Mouse (Mus musculus) liver, embryonic 13.5 days (tissue): Measurements from ENCODE around the gene Il1rl2. TPM values are rescaled to one million over a fixed set of nuclear protein-coding genes. Genes with fewer than 3 reads are reported as not detected.

Source experiments
- ATAC-seq: fragments of 200-750 bp; cut with Nextera tagmentation; 2 replicates; pipeline ENCODE4 v1.8.0; 2017; ENCODE audit warnings: low read depth, mild to moderate bottlenecking, moderate number of reproducible peaks, moderate library complexity
- DNase-seq: peaks from one replicate; pipeline ENCODE4 v3.0.0; 2022
- H3K27ac ChIP-seq: fragments of 300-500 bp; sonication (generic); 2 replicates; pipeline ENCODE4 v1.5.1; 2015; ENCODE audit warnings: moderate library complexity, mild to moderate bottlenecking, inconsistent platforms
- H3K27me3 ChIP-seq: fragments of 300-500 bp; sonication (generic); 2 replicates; pipeline ENCODE4 v1.6.1; 2015; ENCODE audit warnings: mild to moderate bottlenecking, inconsistent platforms
- H3K36me3 ChIP-seq: fragments of 300-500 bp; sonication (generic); 2 replicates; pipeline ENCODE4 v1.6.1; 2015; ENCODE audit warnings: mild to moderate bottlenecking, inconsistent platforms
- H3K4me1 ChIP-seq: fragments of 300-500 bp; sonication (generic); replicated peaks from 2 replicates; pipeline ENCODE4 v1.6.1; 2015; ENCODE audit warnings: inconsistent platforms
- H3K4me2 ChIP-seq: fragments of 300-500 bp; sonication (generic); 2 replicates; pipeline ENCODE4 v1.6.1; 2015; ENCODE audit warnings: inconsistent platforms, mild to moderate bottlenecking, moderate library complexity
- H3K4me3 ChIP-seq: fragments of 300-500 bp; sonication (generic); replicated peaks from 2 replicates; pipeline ENCODE4 v1.5.1; 2015; ENCODE audit warnings: mild to moderate bottlenecking, inconsistent platforms
- H3K9ac ChIP-seq: fragments of 300-500 bp; sonication (generic); 2 replicates; pipeline ENCODE4 v1.6.1; 2015; ENCODE audit warnings: mild to moderate bottlenecking, inconsistent platforms
- H3K9me3 ChIP-seq: fragments of 300-500 bp; sonication (generic); replicated peaks from 2 replicates; pipeline ENCODE4 v1.6.1; 2016; ENCODE audit warnings: inconsistent platforms
- WGBS: fragments of 180-500 bp; shearing (Covaris S2); methylation state at CpG from one replicate; pipeline ENCODE4 v1.1.7; 2015; ENCODE audit not compliant: insufficient replicate concordance; 5-methylcytosine and 5-hydroxymethylcytosine counted together
- polyA plus RNA-seq: library from polyadenylated mRNA; unstranded; fragments of >200 nt; fragmentation: Nextera tagmentation; extraction: Ambion mirVana; gene quantifications from 2 replicates; pipeline ENCODE4 v1.2.1, GENCODE M21; 2015

Il1rl2 gene
- polyA plus RNA-seq, 1 experiment from 2014 or later, result 1.4 TPM

- Histone ChIP-seq H3K4me2 (no peak overlapping the region), H3K27me3 (no peaks in the 10 kb centered on the region), H3K4me1 (peaks cover 26% of the 10 kb centered on the region), H3K36me3 (no peaks in the 10 kb centered on the region), H3K9ac (no peak overlapping the region), H3K9me3 (no peaks in the 10 kb centered on the region), H3K27ac (no peak overlapping the region), H3K4me3 (no peak overlapping the region)
- WGBS, result 36% methylated on average over 7 of the region's 7 CpGs
- no peak for DNase-seq
- ATAC-seq, result peak; percentile 47
These were observed 90.7 kb downstream of the Il1rl2 start for GRCm38 (mm10) chr1:40414863-40415656.

GRCm38 (mm10) chr1:40417034-40417433 is 92.6 kb downstream of the Il1rl2 start:
- Histone ChIP-seq H3K9ac (no peak overlapping the region), H3K4me3 (no peak overlapping the region), H3K4me2 (no peak overlapping the region), H3K4me1 (peaks cover 26% of the 10 kb centered on the region), H3K36me3 (no peaks in the 10 kb centered on the region), H3K9me3 (no peaks in the 10 kb centered on the region), H3K27me3 (no peaks in the 10 kb centered on the region), H3K27ac (no peak overlapping the region)
- 68% methylated on average over 2 of the region's 2 CpGs for WGBS
- DNase-seq (no peak), ATAC-seq (no peak)

Other genes with a start within 250 kb of the Il1rl2 start
- gene Il1r1, start 99.5 kb upstream of the Il1rl2 start, polyA plus RNA-seq, result 9.2 and 12.3 TPM in 2 replicates
- gene Il1rl1, start 105.0 kb downstream of the Il1rl2 start, polyA plus RNA-seq, result 2.3 and 3.8 TPM in 2 replicates
- 0.03 TPM in 1 of 2 replicates, not detected in the other for gene Il18r1, start 140.9 kb downstream of the Il1rl2 start, polyA plus RNA-seq
- 0.69 and 0.76 TPM in 2 replicates for gene Il18rap, start 190.8 kb downstream of the Il1rl2 start, polyA plus RNA-seq